Mouse (Mus musculus): Measurements from ENCODE around the gene Terb2.

The Terb2 gene

GRCm38 (mm10) chr2:122186106-122186505, at the start of gene Terb2, which contains the start of gene Patl2:
Gene Terb2 (plus strand): TSS chr2:122186272.
Gene Patl2 (minus strand): TSS chr2:122186189.
- no peak for DNase-seq (ENCODE audit: extremely low spot score)

GRCm38 (mm10) chr2:122137839-122138465, 48.1 kb upstream of the Terb2 start:
- DNase-seq (ENCODE audit: extremely low spot score): no peak

DNA sequence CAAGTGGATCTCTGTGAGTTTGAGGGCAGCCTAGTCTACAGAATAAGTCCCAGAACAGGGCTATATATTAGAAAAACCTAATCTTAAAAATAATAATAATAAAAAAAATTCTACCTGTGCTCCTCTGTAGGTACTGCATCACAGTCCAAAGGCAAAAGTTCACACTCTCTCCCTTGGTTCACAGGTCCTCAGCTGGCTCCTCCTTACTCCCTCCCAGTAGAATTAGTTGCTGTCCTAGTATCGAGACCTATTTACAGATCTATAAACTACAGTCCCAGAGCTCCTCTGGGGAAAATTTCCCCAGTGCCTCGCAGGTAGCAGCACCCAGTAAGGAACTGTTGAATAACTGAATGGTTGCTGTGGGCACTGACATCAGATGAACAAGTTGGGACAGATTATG, 45.3 kb upstream of the Terb2 start:
- no peak for DNase-seq (ENCODE audit: extremely low spot score)

DNA sequence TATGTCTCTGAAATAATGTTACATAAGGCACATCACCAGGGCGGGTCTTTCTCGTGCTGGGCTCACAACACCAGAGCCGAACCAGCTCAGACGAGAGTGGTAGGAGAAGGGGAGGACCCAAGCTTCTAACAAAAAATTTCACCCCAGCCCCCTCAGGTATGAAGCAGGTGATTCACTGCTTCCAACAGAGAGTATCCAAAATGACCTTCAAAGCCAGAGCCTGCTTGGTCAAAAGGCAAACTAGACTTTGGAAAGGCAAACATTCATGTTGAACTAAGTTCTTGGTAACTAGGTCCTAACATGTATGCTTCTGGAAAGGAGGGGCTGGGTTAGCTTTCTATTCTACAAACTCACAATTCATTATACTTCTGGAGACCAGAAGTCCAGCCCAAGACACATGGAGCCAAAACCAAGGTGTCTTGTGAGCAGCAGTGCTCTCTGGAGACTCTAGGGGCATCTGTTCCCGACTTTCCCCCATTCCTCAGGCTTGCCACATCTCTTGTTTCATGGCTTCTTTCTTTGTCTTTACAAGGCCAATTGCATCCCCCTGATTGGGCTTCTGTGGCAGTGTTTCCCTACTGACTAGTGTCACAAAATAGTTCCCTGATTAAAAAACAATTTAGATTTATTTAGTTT, 44.6 kb upstream of the Terb2 start:
- DNase-seq (ENCODE audit: extremely low spot score): no peak

DNA sequence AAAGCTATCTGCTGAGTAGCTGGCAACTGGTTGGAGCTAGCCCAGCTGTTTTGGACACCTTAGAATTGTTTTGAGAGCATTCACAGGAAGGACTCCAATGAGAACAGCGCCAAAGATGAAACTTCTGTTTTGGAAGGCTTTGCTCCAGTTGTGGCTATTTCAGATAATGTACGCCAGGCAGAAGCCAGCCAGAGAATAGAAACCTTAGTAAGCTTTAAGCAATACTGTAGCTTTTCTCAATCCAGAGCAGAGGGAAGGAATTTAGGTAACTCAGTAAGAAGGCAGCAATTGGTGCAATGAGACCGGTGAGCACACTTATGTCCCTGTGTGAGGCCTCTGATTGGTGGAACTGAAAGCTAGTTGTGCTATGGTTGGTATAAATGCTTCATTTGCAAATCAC, 43.0 kb upstream of the Terb2 start:
- DNase-seq (ENCODE audit: extremely low spot score): no peak

DNA sequence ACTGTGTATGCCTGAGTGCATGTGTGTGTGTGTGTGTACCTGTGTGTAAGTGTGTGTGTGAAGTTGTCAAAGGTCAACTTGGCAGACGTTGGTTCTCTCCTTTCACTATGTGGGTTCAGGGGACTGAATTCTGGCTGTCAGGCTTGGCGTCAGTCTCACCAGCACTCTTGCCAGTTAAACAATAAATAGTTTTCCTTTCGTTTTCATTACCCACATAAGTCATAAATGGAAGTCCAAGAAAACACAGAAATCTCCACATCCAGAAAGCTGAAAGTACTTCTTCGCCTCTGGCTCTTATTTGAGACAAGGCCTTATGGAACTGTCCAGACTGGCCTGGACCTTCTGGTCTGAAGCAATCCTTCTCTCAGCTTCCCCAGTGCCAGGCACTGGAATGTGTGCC, 40.3 kb upstream of the Terb2 start:
- no peak for DNase-seq (ENCODE audit: extremely low spot score)

DNA sequence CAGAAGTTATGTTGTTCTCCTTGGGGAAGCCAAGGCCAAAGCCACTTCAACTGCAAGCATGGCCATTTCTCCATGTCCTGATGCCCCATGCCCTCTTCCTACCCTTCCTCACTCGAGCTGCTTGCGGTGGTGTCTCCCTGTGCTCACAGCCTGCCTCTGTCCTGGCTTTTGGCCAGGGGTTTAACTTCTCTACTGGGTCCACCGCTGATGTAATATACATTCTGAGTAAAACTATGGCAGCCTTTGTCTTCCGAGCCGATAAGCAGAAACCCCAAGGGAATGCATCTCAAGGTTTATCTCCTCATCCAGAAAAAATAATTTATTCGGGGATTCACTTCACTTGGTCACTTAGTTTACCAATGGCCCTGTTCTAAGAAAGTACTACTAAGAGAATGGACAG, 39.4 kb upstream of the Terb2 start:
- DNase-seq (ENCODE audit: extremely low spot score): no peak

DNA sequence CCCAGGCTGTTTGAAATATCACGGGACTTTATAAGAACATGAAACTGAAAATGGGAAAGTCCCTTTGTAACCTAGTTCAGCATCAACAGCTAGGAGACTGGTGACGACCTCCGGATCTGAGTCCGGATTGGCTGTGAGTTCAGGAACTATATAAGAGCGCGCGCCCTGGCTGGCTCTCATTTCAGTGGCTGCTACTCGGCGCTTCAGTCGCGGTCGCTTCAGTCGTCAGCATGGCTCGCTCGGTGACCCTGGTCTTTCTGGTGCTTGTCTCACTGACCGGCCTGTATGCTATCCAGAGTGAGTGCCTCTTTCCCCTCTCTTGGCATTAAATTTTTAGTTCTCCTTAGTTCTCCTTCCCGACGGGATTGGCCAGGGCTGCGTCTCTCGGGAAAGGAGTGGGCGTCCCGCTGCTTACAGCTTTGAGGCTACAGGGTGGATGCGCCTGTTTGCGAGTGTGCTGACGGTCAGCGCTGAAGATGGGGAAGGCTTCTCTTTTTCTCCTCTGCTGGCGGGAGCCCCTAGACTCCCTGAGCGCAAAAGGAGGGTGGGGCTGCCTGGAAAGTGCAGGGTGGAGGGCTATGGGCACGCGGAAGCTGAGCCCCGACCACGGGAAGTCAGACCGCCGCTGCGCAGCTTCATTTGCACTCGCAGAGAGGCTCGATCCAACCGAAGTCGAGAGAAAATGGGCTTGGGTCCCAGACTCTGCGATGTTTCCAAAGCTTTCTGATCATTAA, 38.4 kb upstream of the Terb2 start, which contains the start of gene B2m:
Gene B2m (plus strand): TSS at position 179 of the 734 bp plus-strand sequence.
- DNase-seq (ENCODE audit: extremely low spot score): peak; percentile 93

- no peak for DNase-seq (ENCODE audit: extremely low spot score)
Measured at GRCm38 (mm10) chr2:122148242-122148917, 37.7 kb upstream of the Terb2 start.

GRCm38 (mm10) chr2:122149316-122149715, 36.8 kb upstream of the Terb2 start:
- no peak for DNase-seq (ENCODE audit: extremely low spot score)

GRCm38 (mm10) chr2:122149716-122150115, 36.4 kb upstream of the Terb2 start:
- no peak for DNase-seq (ENCODE audit: extremely low spot score)

DNA sequence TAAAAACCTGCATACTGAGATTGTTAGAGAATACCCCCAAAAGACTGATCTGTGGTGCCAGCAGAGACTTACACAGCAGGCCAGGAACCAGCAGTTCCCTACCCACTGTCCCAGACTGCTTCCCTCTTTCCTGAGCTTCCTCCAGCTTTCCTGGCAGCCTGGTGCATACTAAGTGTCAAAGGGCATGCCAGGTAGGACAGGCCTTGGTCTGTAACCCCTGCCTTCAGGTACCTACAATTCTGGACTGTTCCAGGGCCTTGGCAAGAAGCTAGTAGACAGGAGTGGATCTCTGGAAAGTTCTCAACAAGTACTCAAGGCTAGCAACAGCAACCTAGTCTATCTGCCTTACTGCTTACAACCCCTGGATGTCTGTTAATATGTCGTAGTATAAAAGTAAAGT, 34.9 kb upstream of the Terb2 start:
- DNase-seq (ENCODE audit: extremely low spot score): no peak

GRCm38 (mm10) chr2:122152850-122153249, 33.2 kb upstream of the Terb2 start:
- DNase-seq (ENCODE audit: extremely low spot score): no peak

- DNase-seq (ENCODE audit: extremely low spot score): no peak
Measured at GRCm38 (mm10) chr2:122153681-122154365, 32.2 kb upstream of the Terb2 start.

- no peak for DNase-seq (ENCODE audit: extremely low spot score)
Measured at GRCm38 (mm10) chr2:122154479-122154878, 31.6 kb upstream of the Terb2 start.

GRCm38 (mm10) chr2:122155292-122155691, 30.8 kb upstream of the Terb2 start:
- DNase-seq (ENCODE audit: extremely low spot score): no peak

DNA sequence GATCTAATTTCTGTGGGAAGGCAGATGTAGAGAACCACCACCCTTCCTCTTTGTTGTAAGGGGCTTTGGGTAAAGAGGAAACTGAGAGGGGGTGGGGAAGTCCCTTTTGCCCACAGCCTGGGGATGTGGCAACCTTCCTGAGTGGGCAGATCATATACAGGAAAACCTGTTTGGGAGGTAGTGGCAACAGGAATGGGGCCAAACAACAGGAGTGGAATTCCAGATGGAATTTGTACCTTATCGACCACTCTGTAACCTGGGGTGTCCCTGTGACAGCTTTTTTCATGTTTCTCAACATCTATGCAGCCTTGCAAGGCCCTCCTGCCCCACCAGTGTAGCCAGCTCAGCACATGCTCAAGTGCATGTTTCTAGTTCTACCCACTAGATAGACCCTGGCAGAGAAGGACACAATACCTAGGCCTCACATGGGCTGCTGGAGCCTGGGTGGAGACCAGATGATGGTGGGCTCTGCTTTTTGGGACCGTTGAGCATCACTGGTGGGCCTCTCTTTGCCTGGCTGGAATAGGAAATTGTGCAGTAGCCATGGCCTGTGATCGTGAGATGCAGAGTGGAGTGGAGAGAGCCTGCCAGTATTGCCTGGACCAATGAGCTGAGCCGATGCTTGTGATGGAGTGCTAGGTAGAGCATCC, 29.9 kb upstream of the Terb2 start:
- no peak for DNase-seq (ENCODE audit: extremely low spot score)

- no peak for DNase-seq (ENCODE audit: extremely low spot score)
Measured at GRCm38 (mm10) chr2:122157561-122157960, 28.5 kb upstream of the Terb2 start.

GRCm38 (mm10) chr2:122158362-122158802, 27.7 kb upstream of the Terb2 start:
- DNase-seq (ENCODE audit: extremely low spot score): no peak

DNA sequence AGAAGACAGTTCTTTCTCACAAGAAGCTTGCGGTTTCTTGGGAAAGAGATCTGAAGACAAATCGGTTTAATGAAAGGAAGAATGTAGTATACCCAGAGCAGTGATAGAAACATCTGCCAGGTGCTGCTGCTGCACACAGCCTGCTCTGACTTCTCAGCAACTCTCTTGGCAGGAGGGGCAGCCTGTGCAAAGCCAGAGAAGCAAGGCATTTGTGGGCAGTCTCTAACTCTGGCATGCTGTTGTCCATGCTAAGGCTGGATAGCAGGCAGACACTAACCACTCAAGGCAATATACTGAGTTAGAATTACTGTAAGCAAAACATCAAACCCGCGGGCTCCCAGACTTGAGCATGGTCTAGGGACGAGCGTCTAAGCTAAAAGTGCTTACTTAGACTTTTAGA, 26.4 kb upstream of the Terb2 start:
- no peak for DNase-seq (ENCODE audit: extremely low spot score)

DNA sequence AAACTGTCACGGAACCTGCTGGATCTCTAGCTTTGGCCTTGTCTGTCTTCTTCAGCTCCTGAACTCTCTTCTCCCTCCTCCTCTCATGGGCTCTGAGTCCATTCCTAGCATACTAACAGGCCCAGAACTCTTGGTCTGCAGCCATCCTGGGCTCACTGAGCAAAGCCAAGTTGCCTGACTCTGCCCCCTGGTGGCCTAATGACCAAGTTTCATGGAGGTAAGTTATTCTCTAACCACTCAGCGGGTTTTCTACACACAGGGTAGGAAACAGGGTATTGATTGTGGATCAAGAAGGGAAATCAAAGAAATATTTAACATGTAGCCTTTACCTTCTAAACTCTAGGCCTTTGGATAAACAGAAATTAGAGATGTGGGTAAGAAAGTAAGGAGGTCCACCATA, 25.4 kb upstream of the Terb2 start, which contains the start of gene Trim69:
Gene Trim69 (plus strand): TSS at position 21 of the 400 bp plus-strand sequence.
- DNase-seq (ENCODE audit: extremely low spot score): peak; percentile 79

Data from embryo, embryonic 9.5 days (tissue).